Mouse (Mus musculus) gastrocnemius, postnatal 4 days (tissue): ENCODE data around the gene Usp54. TPM values are rescaled to one million over a fixed set of nuclear protein-coding genes. Genes with fewer than 3 reads are reported as not detected.
A peak's percentile ranks its signal among the peaks of the same experiment; 100 is the strongest.

ENCODE experiments used
- DNase-seq, 2 experiments: peaks; one replicate each; pipeline ENCODE4 v3.0.0; 2021 to 2022; ENCODE audit warnings: low spot score in 2 of 2, mixed read lengths in 2 of 2
- long read RNA-seq, 2 experiments: library from polyadenylated mRNA; stranded (forward); transcript quantifications; one replicate each; pipeline ENCODE4 v2.0.0; 2021
- total RNA-seq, 2 experiments: library from RNA; stranded (reverse); gene quantifications; 2 replicates each; pipeline ENCODE4 v1.2.3; 2021

The Usp54 gene
- 10 to 100 TPM; 12.6 to 14.3 TPM for total RNA-seq
- long read RNA-seq, experiment 1, full-length matches to known transcripts, result 1 of 6 reads
- long read RNA-seq, experiment 1, partial matches to known transcripts, result 4 of 6 reads
- long read RNA-seq, experiment 1, other reads (novel, unspliced or antisense), result 1 of 6 reads
- long read RNA-seq, experiment 2, partial matches to known transcripts, result 5 of 9 reads
- long read RNA-seq, experiment 2, other reads (novel, unspliced or antisense), result 4 of 9 reads

- peak; percentile 96 to 97 for DNase-seq
These were observed at the start of gene Usp54 for GRCm38 (mm10) chr14:20640644-20641437. Gene Usp54, minus strand, starts transcription at chr14:20641063.

GRCm38 (mm10) chr14:20689009-20689408 lies 48.1 kb upstream of the Usp54 start:
- DNase-seq, result no peak

DNA sequence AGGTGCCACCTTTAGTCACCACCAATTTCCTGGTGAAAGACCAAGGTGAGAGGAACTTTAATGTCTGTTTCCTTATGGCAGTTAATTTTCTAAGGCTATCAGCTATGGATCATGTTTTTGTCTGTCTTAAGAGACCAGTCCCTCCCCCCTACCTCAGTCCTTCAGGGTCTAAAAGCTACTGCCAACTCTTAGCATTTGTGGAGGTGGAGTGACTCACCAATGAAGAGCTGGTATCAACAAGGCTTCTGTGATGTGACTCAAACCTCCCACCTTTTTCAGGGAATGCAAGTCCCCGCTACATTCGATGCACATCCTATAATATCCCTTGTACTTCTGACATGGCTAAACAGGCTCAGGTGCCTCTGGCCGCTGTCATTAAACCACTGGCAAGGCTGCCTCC lies 45.7 kb upstream of the Usp54 start:
- DNase-seq, result no peak

- DNase-seq, result no peak
These were observed 41.6 kb upstream of the Usp54 start for GRCm38 (mm10) chr14:20682498-20682897.

GRCm38 (mm10) chr14:20681742-20682141 lies 40.9 kb upstream of the Usp54 start:
- DNase-seq, result no peak

DNA sequence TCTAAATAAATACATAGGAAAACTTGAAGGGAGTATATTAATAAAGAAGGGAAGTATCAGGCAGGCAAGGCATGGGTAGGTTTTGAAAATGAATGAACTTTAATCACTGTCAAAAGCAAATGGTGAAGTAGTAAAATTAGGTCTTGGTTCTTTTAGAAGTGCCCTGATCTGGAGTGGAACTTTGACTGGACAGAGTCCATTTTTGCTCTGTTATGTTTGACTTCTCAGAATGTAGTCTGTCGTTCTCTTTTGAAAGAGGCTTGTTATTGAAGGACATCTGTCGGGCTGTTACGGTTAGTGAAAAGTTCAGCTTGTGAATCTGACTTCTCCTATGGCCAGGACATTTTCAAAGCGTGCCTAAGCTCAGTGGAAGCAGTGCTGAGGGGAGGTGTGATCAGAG lies 37.0 kb upstream of the Usp54 start:
- DNase-seq, result no peak

DNA sequence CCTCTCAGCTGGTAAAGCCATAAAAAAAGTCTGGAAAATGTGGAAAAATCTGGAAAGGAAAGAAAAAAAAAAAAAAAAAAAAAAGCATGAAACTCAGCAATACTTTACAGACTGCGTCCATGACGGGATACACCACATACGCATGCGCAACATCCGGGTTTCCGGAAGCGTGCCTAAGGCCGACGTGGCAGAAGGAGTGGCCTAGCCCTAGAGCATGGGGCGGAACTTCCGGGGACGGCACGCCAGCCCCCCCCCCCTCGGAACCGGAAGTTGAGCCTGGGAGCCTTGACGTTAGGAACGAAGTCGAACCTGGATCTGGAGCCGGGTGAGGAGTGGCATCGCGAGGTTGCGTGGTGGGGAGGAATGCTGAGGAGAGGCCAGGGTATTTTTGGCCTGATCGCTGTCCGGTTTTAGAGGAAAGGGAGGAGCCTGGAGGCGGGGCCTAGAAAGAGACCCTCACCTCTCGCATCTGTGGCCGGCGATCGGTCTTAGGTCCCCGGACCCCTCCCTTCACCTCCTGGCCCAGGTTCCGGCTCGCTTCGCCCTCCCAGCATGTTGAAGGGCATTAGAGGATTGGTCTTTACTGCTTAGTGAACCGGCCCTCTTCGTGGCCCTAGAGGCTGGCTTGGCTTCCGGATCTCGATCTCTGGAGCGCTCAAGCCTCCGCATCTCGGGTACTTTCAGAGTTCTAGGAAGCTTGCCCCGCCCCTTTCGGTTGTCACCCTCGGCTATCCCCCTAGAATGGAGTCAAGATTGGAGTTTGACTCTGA lies 33.4 kb upstream of the Usp54 start, which contains the start of gene Sec24c:
Gene Sec24c (plus strand): TSS at position 245 of the 770 bp plus-strand sequence.
- DNase-seq, result peak; percentile 99

GRCm38 (mm10) chr14:20673735-20674063 lies 32.8 kb upstream of the Usp54 start:
- DNase-seq, result peak in 1 of 2 experiments; percentile 21

GRCm38 (mm10) chr14:20672990-20673389 lies 32.1 kb upstream of the Usp54 start:
- DNase-seq, result peak in 1 of 2 experiments; percentile 26

DNA sequence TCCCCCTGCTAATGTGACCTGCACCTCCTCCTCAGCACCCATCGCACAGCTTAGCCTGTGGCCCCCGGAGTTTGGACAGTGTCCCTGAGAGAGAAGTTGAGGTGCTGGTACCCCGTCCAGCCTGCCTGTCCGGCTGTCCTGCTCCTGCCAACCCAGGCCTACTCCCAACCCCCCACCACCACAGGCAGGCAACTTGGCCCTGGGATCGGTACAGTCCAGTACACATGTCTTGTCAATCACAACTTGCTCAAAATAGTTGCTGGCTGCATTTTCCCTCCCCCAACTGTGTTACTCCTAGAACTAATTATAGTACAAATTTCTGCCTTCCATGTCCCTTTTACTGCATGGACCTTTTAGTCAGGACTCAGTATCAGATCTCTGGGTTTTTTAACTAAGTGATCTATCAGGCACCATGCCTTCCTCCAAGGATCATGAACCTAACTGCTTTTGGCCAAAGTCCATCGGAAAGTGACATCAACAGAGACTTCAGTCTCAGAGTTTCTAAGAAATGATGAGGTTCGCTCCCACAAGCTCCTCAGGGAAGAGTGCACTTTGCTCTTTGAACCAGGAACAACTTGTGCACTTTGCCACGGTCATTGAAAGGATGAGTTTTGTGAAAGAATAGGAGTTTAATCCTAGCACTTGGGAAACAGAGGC lies 27.4 kb upstream of the Usp54 start, which contains the start of gene Synpo2l:
Gene Synpo2l (minus strand): TSS at position 201 of the 657 bp plus-strand sequence.
- peak in 1 of 2 experiments; percentile 59 for DNase-seq

DNA sequence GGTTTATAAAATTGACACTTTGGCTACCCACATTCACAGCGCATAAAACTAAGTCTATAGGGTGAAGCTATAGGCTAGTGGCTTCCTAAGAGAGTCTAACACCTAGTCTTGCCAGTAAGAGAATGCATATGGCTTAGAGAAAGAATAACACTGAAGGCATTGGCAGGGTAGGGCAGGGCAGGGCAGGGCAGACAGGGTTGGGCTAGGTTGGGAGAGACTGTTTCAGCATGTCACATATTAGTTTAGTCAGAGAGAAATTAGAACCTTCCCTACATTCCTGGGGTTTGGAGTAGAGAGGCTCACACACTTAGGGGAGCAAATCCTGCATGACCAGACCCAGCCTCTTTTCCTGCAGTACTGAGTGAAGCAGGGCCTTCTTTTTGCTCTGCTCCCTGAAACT lies 26.6 kb upstream of the Usp54 start:
- DNase-seq, result no peak

- peak in 1 of 2 experiments; percentile 16 for DNase-seq
These were observed 23.6 kb upstream of the Usp54 start for GRCm38 (mm10) chr14:20664436-20664835.

- DNase-seq, result no peak
These were observed 22.7 kb upstream of the Usp54 start for GRCm38 (mm10) chr14:20663601-20664000.

DNA sequence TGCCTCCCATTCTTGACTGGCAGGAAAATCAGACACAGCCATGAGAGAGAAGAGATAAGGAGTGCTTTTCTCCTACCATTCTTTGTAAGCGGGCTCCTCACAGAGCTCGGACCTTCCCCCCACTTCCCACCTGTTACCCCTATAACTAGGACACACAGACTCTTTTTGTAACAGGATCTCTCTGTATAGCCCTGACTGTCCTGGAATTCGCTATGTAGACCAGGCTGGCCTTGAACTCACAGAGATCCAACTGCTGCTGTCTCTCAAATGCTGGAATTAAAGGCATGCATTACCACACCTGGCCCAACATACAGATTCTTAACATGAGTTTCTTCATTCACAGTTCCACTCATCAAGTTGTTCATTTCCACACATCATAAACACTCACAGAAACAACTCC lies 21.9 kb upstream of the Usp54 start:
- no peak for DNase-seq

GRCm38 (mm10) chr14:20661661-20662331 lies 20.9 kb upstream of the Usp54 start:
- DNase-seq, result peak in 1 of 2 experiments; percentile 37

DNA sequence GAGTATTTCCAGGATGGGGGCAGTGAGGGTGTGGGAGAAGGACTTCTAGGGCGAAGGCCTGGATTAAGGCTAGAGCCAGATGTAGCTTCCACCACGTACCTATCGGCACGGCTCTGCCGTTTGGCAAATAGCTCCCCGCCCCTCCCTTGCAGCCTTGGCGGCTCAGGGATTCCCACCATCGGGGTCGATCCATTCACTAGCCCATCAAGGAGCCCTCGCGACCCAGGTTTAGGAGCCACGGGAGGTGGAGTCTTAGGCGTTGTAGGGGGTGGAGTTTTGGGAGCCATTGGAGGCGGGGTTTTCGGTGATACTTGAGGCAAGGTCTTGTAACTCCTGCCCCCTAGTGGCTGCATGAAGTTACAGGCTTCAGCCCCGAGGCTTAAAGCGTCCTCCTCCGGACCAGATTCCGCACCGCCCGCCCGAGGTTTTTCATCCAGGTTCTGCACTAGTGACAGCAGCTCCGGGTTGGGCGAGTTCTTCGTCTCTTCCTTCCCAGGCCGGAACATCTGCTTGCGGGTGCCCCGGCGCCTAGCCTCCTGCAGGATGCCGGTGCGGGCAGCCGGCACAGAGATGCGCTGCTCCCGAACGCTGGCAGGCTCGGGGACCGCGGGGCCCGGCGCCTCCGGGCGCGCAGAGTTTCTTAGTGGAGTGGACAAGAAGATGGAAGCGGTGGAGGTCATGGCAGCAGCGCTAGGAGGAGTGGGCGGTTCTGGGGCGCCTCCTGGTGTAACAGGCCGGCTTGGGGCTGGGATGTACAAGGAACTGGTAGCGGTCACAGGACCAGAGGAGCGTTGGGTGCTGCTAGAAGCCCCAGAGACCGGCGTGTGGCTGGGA lies 20.2 kb upstream of the Usp54 start:
- peak; percentile 88 to 94 for DNase-seq

GRCm38 (mm10) chr14:20659687-20660086 lies 18.8 kb upstream of the Usp54 start:
- DNase-seq, result no peak

GRCm38 (mm10) chr14:20658902-20659301 lies 18.0 kb upstream of the Usp54 start:
- no peak for DNase-seq

GRCm38 (mm10) chr14:20658326-20658725 lies 17.5 kb upstream of the Usp54 start:
- peak in 1 of 2 experiments; percentile 37 for DNase-seq

- DNase-seq, result peak in 1 of 2 experiments; percentile 28
These were observed 15.5 kb upstream of the Usp54 start, which contains the start of gene Myoz1 for GRCm38 (mm10) chr14:20656361-20656760. Gene Myoz1, minus strand, starts transcription at chr14:20656540.
